Mouse (Mus musculus) forebrain, embryonic 10.5 days (tissue): ENCODE results near the gene Mitf. TPM values are rescaled to one million over a fixed set of nuclear protein-coding genes. Genes with fewer than 3 reads are reported as not detected.

Experiments used
- DNase-seq: peaks from one replicate; pipeline ENCODE4 v3.0.0-alpha.2; 2017; ENCODE audit warnings: low spot score; ENCODE audit errors: extremely low spot score
- H3K27ac ChIP-seq: fragments of 300-500 bp; sonication (generic); 2 replicates; pipeline ENCODE4 v1.5.1; 2016; ENCODE audit warnings: mild to moderate bottlenecking
- H3K27me3 ChIP-seq: fragments of 300-500 bp; sonication (generic); 2 replicates; pipeline ENCODE4 v1.6.1; 2016; ENCODE audit warnings: mild to moderate bottlenecking; ENCODE audit not compliant: poor library complexity, severe bottlenecking
- H3K36me3 ChIP-seq: fragments of 300-500 bp; sonication (generic); replicated peaks from 2 replicates; pipeline ENCODE4 v1.6.1; 2016; ENCODE audit warnings: mild to moderate bottlenecking, moderate library complexity
- H3K4me1 ChIP-seq: fragments of 300-500 bp; sonication (generic); 2 replicates; pipeline ENCODE4 v1.6.1; 2016
- H3K4me3 ChIP-seq: fragments of 300-500 bp; sonication (generic); 2 replicates; pipeline ENCODE4 v1.5.1; 2016; ENCODE audit warnings: mild to moderate bottlenecking, moderate library complexity
- H3K9me3 ChIP-seq: fragments of 300-500 bp; sonication (generic); 2 replicates; pipeline ENCODE4 v1.6.1; 2016; ENCODE audit warnings: mild to moderate bottlenecking, moderate library complexity
- WGBS: fragments of 180-500 bp; shearing (Covaris S2); methylation state at CpG from one replicate; pipeline ENCODE4 v1.1.7; 2016; 5-methylcytosine and 5-hydroxymethylcytosine counted together
- polyA plus RNA-seq: library from polyadenylated mRNA; unstranded; fragments of >200 nt; fragmentation: Nextera tagmentation; extraction: Ambion mirVana; gene quantifications from 2 replicates; pipeline ENCODE4 v1.2.1, GENCODE M21; 2016

The Mitf gene
- polyA plus RNA-seq, 1 experiment from 2014 or later: 2.2 TPM

GRCm38 (mm10) chr6:97981668-97982067, 174.8 kb downstream of the Mitf start:
- Histone ChIP-seq H3K4me1 (peaks cover 7% of the 10 kb centered on the region), H3K9me3 (no peaks in the 10 kb centered on the region), H3K4me3 (no peak overlapping the region), H3K27ac (no peak overlapping the region), H3K36me3 (no peaks in the 10 kb centered on the region), H3K27me3 (no peaks in the 10 kb centered on the region)
- DNase-seq: no peak
- 57% methylated on average over 9 of the region's 9 CpGs for WGBS

- WGBS: 80% methylated on average over 9 of the region's 9 CpGs
- no peaks in the 10 kb centered on the region for H3K9me3 ChIP-seq
- H3K27ac ChIP-seq: no peak overlapping the region
- peaks cover 7% of the 10 kb centered on the region for H3K4me1 ChIP-seq
- DNase-seq: no peak
- H3K4me3 ChIP-seq: no peak overlapping the region
- no peaks in the 10 kb centered on the region for H3K36me3 ChIP-seq
- H3K27me3 ChIP-seq: no peaks in the 10 kb centered on the region
These were observed 178.8 kb downstream of the Mitf start for GRCm38 (mm10) chr6:97985658-97986057.

- no peaks in the 10 kb centered on the region for H3K27me3 ChIP-seq
- WGBS: 85% methylated on average over 3 of the region's 3 CpGs
- no peak for DNase-seq
- no peaks in the 10 kb centered on the region for H3K36me3 ChIP-seq
- no peak overlapping the region for H3K27ac ChIP-seq
- no peak overlapping the region for H3K4me3 ChIP-seq
- H3K4me1 ChIP-seq: peaks cover 6% of the 10 kb centered on the region
- no peaks in the 10 kb centered on the region for H3K9me3 ChIP-seq
These were observed 179.6 kb downstream of the Mitf start for GRCm38 (mm10) chr6:97986417-97986816.

- DNase-seq: no peak
- peaks cover 15% of the 10 kb centered on the region for H3K4me1 ChIP-seq
- no peaks in the 10 kb centered on the region for H3K36me3 ChIP-seq
- no peaks in the 10 kb centered on the region for H3K9me3 ChIP-seq
- H3K27ac ChIP-seq: no peak overlapping the region
- 95% methylated on average over 12 of the region's 12 CpGs for WGBS
- H3K27me3 ChIP-seq: peaks cover 9% of the 10 kb centered on the region; the same call in 1 of the 2 replicates
- H3K4me3 ChIP-seq: no peak overlapping the region
These were observed 186.7 kb downstream of the Mitf start for GRCm38 (mm10) chr6:97993507-97993906.

- no peak overlapping the region for H3K27ac ChIP-seq
- H3K27me3 ChIP-seq: peaks cover 25% of the 10 kb centered on the region
- no peak for DNase-seq
- H3K4me3 ChIP-seq: no peak overlapping the region
- peaks cover 23% of the 10 kb centered on the region for H3K4me1 ChIP-seq
- 82% methylated on average over 11 of the region's 11 CpGs for WGBS
- no peaks in the 10 kb centered on the region for H3K36me3 ChIP-seq
- no peaks in the 10 kb centered on the region for H3K9me3 ChIP-seq
These were observed 188.9 kb downstream of the Mitf start for GRCm38 (mm10) chr6:97995606-97996307.

- Histone ChIP-seq H3K4me3 (no peak overlapping the region), H3K27ac (no peak overlapping the region), H3K4me1 (peaks cover 32% of the 10 kb centered on the region), H3K27me3 (peaks cover 31% of the 10 kb centered on the region), H3K9me3 (no peaks in the 10 kb centered on the region), H3K36me3 (no peaks in the 10 kb centered on the region)
- 46% methylated on average over 4 of the region's 4 CpGs for WGBS
- DNase-seq: no peak
These were observed 194.7 kb downstream of the Mitf start for GRCm38 (mm10) chr6:98001551-98001950.

- Histone ChIP-seq H3K36me3 (no peaks in the 10 kb centered on the region), H3K9me3 (no peaks in the 10 kb centered on the region), H3K27ac (no peak overlapping the region), H3K4me3 (no peak overlapping the region), H3K27me3 (peaks cover 26% of the 10 kb centered on the region), H3K4me1 (peaks cover 23% of the 10 kb centered on the region)
- no peak for DNase-seq
- 36% methylated on average over 3 of the region's 3 CpGs for WGBS
These were observed 196.3 kb downstream of the Mitf start for GRCm38 (mm10) chr6:98003114-98003513.

GRCm38 (mm10) chr6:98005566-98005965, 198.7 kb downstream of the Mitf start:
- no peaks in the 10 kb centered on the region for H3K36me3 ChIP-seq
- H3K27ac ChIP-seq: no peak overlapping the region
- H3K4me3 ChIP-seq: no peak overlapping the region
- WGBS: 76% methylated on average over 1 of the region's 1 CpGs
- H3K9me3 ChIP-seq: no peaks in the 10 kb centered on the region
- peaks cover 6% of the 10 kb centered on the region for H3K27me3 ChIP-seq
- peaks cover 17% of the 10 kb centered on the region for H3K4me1 ChIP-seq
- DNase-seq: no peak

GRCm38 (mm10) chr6:98015066-98015465, 208.2 kb downstream of the Mitf start:
- H3K4me1 ChIP-seq: peaks cover 6% of the 10 kb centered on the region; the same call in 1 of the 2 replicates
- WGBS: 92% methylated on average over 5 of the region's 5 CpGs

GRCm38 (mm10) chr6:98015819-98016218, 209.0 kb downstream of the Mitf start:
- Histone ChIP-seq H3K36me3 (no peaks in the 10 kb centered on the region; the same call in 1 of the 2 replicates), H3K27ac (no peak overlapping the region), H3K4me1 (peaks cover 6% of the 10 kb centered on the region; the same call in 1 of the 2 replicates), H3K4me3 (no peak overlapping the region), H3K9me3 (no peaks in the 10 kb centered on the region), H3K27me3 (no peaks in the 10 kb centered on the region)
- WGBS: 92% methylated on average over 5 of the region's 5 CpGs
- no peak for DNase-seq

More at GRCm38 (mm10) chr6:98015066-98015465, 208.2 kb downstream of the Mitf start:
- H3K36me3 ChIP-seq: no peaks in the 10 kb centered on the region; the same call in 1 of the 2 replicates
- H3K4me3 ChIP-seq: no peak overlapping the region
- no peak overlapping the region for H3K27ac ChIP-seq
- DNase-seq: no peak
- H3K27me3 ChIP-seq: no peaks in the 10 kb centered on the region
- H3K9me3 ChIP-seq: no peaks in the 10 kb centered on the region

GRCm38 (mm10) chr6:98023876-98024275, 217.0 kb downstream of the Mitf start:
- Histone ChIP-seq H3K27ac (no peak overlapping the region), H3K27me3 (no peaks in the 10 kb centered on the region), H3K4me3 (no peak overlapping the region), H3K4me1 (peaks cover 10% of the 10 kb centered on the region), H3K36me3 (no peaks in the 10 kb centered on the region), H3K9me3 (no peaks in the 10 kb centered on the region)
- DNase-seq: no peak
- 90% methylated on average over 1 of the region's 1 CpGs for WGBS

GRCm38 (mm10) chr6:98038513-98038912, 231.7 kb downstream of the Mitf start:
- no peaks in the 10 kb centered on the region for H3K27me3 ChIP-seq
- 0 out of 2 replicates have a peak, but pooled peaks cover 5% of the 10 kb centered on the region for H3K4me1 ChIP-seq
- WGBS: 88% methylated on average over 3 of the region's 3 CpGs
- no peaks in the 10 kb centered on the region for H3K9me3 ChIP-seq
- H3K27ac ChIP-seq: no peak overlapping the region
- no peak overlapping the region for H3K4me3 ChIP-seq
- no peak for DNase-seq
- no peaks in the 10 kb centered on the region for H3K36me3 ChIP-seq

GRCm38 (mm10) chr6:98041795-98042194, 234.9 kb downstream of the Mitf start:
- Histone ChIP-seq H3K4me3 (no peak overlapping the region), H3K27me3 (no peaks in the 10 kb centered on the region), H3K9me3 (no peaks in the 10 kb centered on the region), H3K36me3 (no peaks in the 10 kb centered on the region), H3K27ac (no peak overlapping the region), H3K4me1 (peaks cover 10% of the 10 kb centered on the region)
- 86% methylated on average over 7 of the region's 7 CpGs for WGBS
- no peak for DNase-seq
